Mouse (Mus musculus) lung, adult 2 months (tissue): ENCODE data around the gene Ppfia3.

Source experiments
- CTCF ChIP-seq: fragments of 200-500 bp; IDR thresholded peaks from 2 replicates; pipeline ENCODE4 v1.5.1; 2011; ENCODE audit warnings: mild to moderate bottlenecking, low read length, control low read depth; ENCODE audit not compliant: insufficient read depth
- POLR2A ChIP-seq: fragments of 200-500 bp; IDR thresholded peaks from 2 replicates; pipeline ENCODE4 v1.6.1; 2011; ENCODE audit warnings: low read depth, mild to moderate bottlenecking, control low read depth, low read length, borderline replicate concordance; ENCODE audit errors: extremely low read depth

DNA sequence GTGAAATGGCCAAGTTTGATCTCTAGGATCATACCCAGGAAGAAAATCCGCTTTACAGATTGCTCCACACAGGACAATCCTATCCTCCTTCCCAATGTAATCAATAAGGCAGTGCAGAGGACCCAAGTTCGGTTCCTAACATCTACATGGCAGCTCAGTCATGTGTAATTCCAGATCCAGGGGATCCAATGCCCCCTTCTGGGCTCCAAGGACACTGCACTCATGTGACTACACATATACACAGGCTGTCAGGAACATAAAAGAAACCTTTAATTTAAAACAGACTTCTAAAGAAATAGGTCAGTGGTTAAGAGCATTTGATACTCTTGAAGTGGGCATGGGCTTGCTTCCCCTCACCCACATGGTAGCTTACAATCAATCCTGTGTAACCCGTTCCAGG, 19.3 kb upstream of the Ppfia3 start:
- TF ChIP-seq POLR2A (no peak), CTCF (no peak)
